Mouse (Mus musculus): ENCODE data around the gene Nanog. TPM values are rescaled to one million over a fixed set of nuclear protein-coding genes. Genes with fewer than 3 reads are reported as not detected.
A peak's percentile ranks its signal among the peaks of the same experiment; 100 is the strongest.
"Not testable (repeated sequence)": the region's sequence is repeated elsewhere in the genome, so short reads cannot be mapped to it uniquely, and the experiment has no call there.

Gene Nanog
- polyA plus RNA-seq, 1 experiment: 0.06 TPM

GRCm38 (mm10) chr6:122714707-122715365 is 7.5 kb downstream of the Nanog start:
- no peak overlapping the region for H3K27ac ChIP-seq (ENCODE audit: insufficient read depth, low read depth, low read length)
- TF ChIP-seq CTCF (conservative IDR thresholded peaks at IDR 0.05; ENCODE audit: insufficient read depth, insufficient read length, low read depth, low read length): no peak
- no peak for TF ChIP-seq POLR2A (IDR thresholded peaks at IDR 0.05; ENCODE audit: low read depth, low read length)
- no peaks in the 10 kb centered on the region for H3K36me3 ChIP-seq (ENCODE audit: control insufficient read depth, insufficient read depth, low read length)
- 55% methylated on average over 7 of the region's 7 CpGs for WGBS
- no peaks in the 10 kb centered on the region for H3K4me1 ChIP-seq (ENCODE audit: control insufficient read depth, insufficient read depth, low read length)
- H3K4me3 ChIP-seq (ENCODE audit: insufficient read depth, low read depth, low read length): no peak overlapping the region
- H3K27me3 ChIP-seq (replicated peaks; ENCODE audit: control insufficient read depth, insufficient read depth, low read length): no peaks in the 10 kb centered on the region
- DNase-seq: peak; percentile 7

GRCm38 (mm10) chr6:122715886-122716285 is 8.6 kb downstream of the Nanog start:
- Histone ChIP-seq H3K4me3 (ENCODE audit: insufficient read depth, low read depth, low read length) (no peak overlapping the region), H3K4me1 (ENCODE audit: control insufficient read depth, insufficient read depth, low read length) (no peaks in the 10 kb centered on the region), H3K36me3 (ENCODE audit: control insufficient read depth, insufficient read depth, low read length) (no peaks in the 10 kb centered on the region), H3K27ac (ENCODE audit: insufficient read depth, low read depth, low read length) (no peak overlapping the region), H3K27me3 (replicated peaks; ENCODE audit: control insufficient read depth, insufficient read depth, low read length) (no peaks in the 10 kb centered on the region)
- 38% methylated on average over 4 of the region's 4 CpGs for WGBS
- no peak for DNase-seq
- TF ChIP-seq POLR2A (IDR thresholded peaks at IDR 0.05; ENCODE audit: low read depth, low read length): no peak
- no peak for TF ChIP-seq CTCF (conservative IDR thresholded peaks at IDR 0.05; ENCODE audit: insufficient read depth, insufficient read length, low read depth, low read length)

GRCm38 (mm10) chr6:122718224-122718623 is 10.9 kb downstream of the Nanog start:
- not testable (repeated sequence) for H3K4me1 ChIP-seq (ENCODE audit: control insufficient read depth, insufficient read depth, low read length); H3K4me3 ChIP-seq (ENCODE audit: insufficient read depth, low read depth, low read length); DNase-seq; H3K27me3 ChIP-seq (replicated peaks; ENCODE audit: control insufficient read depth, insufficient read depth, low read length); H3K36me3 ChIP-seq (ENCODE audit: control insufficient read depth, insufficient read depth, low read length); H3K27ac ChIP-seq (ENCODE audit: insufficient read depth, low read depth, low read length)
- 79% methylated on average over 1 of the region's 1 CpGs for WGBS

- Histone ChIP-seq H3K4me3 (ENCODE audit: insufficient read depth, low read depth, low read length) (no peak overlapping the region), H3K36me3 (ENCODE audit: control insufficient read depth, insufficient read depth, low read length) (no peaks in the 10 kb centered on the region), H3K27me3 (replicated peaks; ENCODE audit: control insufficient read depth, insufficient read depth, low read length) (no peaks in the 10 kb centered on the region), H3K4me1 (ENCODE audit: control insufficient read depth, insufficient read depth, low read length) (no peaks in the 10 kb centered on the region), H3K27ac (ENCODE audit: insufficient read depth, low read depth, low read length) (no peak overlapping the region)
- peak; percentile 70 for DNase-seq
- TF ChIP-seq POLR2A (IDR thresholded peaks at IDR 0.05; ENCODE audit: low read depth, low read length) (no peak), CTCF (conservative IDR thresholded peaks at IDR 0.05; ENCODE audit: insufficient read depth, insufficient read length, low read depth, low read length) (peak; percentile 81)
- WGBS: 34% methylated on average over 2 of the region's 2 CpGs
Observed at GRCm38 (mm10) chr6:122719942-122720341, 12.7 kb downstream of the Nanog start.

GRCm38 (mm10) chr6:122739952-122740351 is 32.7 kb downstream of the Nanog start:
- DNase-seq: peak; percentile 63
- no peak overlapping the region for H3K27ac ChIP-seq (ENCODE audit: insufficient read depth, low read depth, low read length)
- 13% methylated on average over 8 of the region's 8 CpGs for WGBS

GRCm38 (mm10) chr6:122741460-122742227 is 34.4 kb downstream of the Nanog start:
- Histone ChIP-seq H3K27ac (ENCODE audit: insufficient read depth, low read depth, low read length) (no peak overlapping the region), H3K27me3 (replicated peaks; ENCODE audit: control insufficient read depth, insufficient read depth, low read length) (no peaks in the 10 kb centered on the region; the same call in 1 of the 2 replicates), H3K36me3 (ENCODE audit: control insufficient read depth, insufficient read depth, low read length) (no peaks in the 10 kb centered on the region), H3K4me1 (ENCODE audit: control insufficient read depth, insufficient read depth, low read length) (no peaks in the 10 kb centered on the region), H3K4me3 (ENCODE audit: insufficient read depth, low read depth, low read length) (peak overlapping the region; percentile 45)
- TF ChIP-seq POLR2A (IDR thresholded peaks at IDR 0.05; ENCODE audit: low read depth, low read length): no peak
- no peak for TF ChIP-seq CTCF (conservative IDR thresholded peaks at IDR 0.05; ENCODE audit: insufficient read depth, insufficient read length, low read depth, low read length)
- no peak for DNase-seq
- WGBS: 12% methylated on average over 25 of the region's 25 CpGs

More at GRCm38 (mm10) chr6:122739952-122740351, 32.7 kb downstream of the Nanog start:
- Histone ChIP-seq H3K36me3 (ENCODE audit: control insufficient read depth, insufficient read depth, low read length) (no peaks in the 10 kb centered on the region), H3K27me3 (replicated peaks; ENCODE audit: control insufficient read depth, insufficient read depth, low read length) (no peaks in the 10 kb centered on the region; the same call in 1 of the 2 replicates), H3K4me3 (ENCODE audit: insufficient read depth, low read depth, low read length) (no peak overlapping the region), H3K4me1 (ENCODE audit: control insufficient read depth, insufficient read depth, low read length) (no peaks in the 10 kb centered on the region)
- peak; percentile 86 for TF ChIP-seq CTCF (conservative IDR thresholded peaks at IDR 0.05; ENCODE audit: insufficient read depth, insufficient read length, low read depth, low read length)
- TF ChIP-seq POLR2A (IDR thresholded peaks at IDR 0.05; ENCODE audit: low read depth, low read length): no peak

- H3K27me3 ChIP-seq (replicated peaks; ENCODE audit: control insufficient read depth, insufficient read depth, low read length): no peaks in the 10 kb centered on the region; the same call in 1 of the 2 replicates
- TF ChIP-seq CTCF (conservative IDR thresholded peaks at IDR 0.05; ENCODE audit: insufficient read depth, insufficient read length, low read depth, low read length): no peak
- TF ChIP-seq POLR2A (IDR thresholded peaks at IDR 0.05; ENCODE audit: low read depth, low read length): no peak
- WGBS: 1% methylated on average over 23 of the region's 23 CpGs
- H3K36me3 ChIP-seq (ENCODE audit: control insufficient read depth, insufficient read depth, low read length): no peaks in the 10 kb centered on the region
- peak overlapping the region; percentile 45 for H3K4me3 ChIP-seq (ENCODE audit: insufficient read depth, low read depth, low read length)
- no peaks in the 10 kb centered on the region for H3K4me1 ChIP-seq (ENCODE audit: control insufficient read depth, insufficient read depth, low read length)
- H3K27ac ChIP-seq (ENCODE audit: insufficient read depth, low read depth, low read length): no peak overlapping the region
- peak; percentile 33 for DNase-seq
Observed at GRCm38 (mm10) chr6:122742228-122742899, 35.1 kb downstream of the Nanog start.

Measured in kidney, adult 2 months (tissue).